Mouse (Mus musculus) heart, postnatal 14 days (tissue): ENCODE measurements around the gene Etfb. TPM values are rescaled to one million over a fixed set of nuclear protein-coding genes. Genes with fewer than 3 reads are reported as not detected.

Source experiments
- DNase-seq, 2 experiments: peaks; one replicate each; pipeline ENCODE4 v3.0.0; 2021 to 2022
- intact Hi-C: fragments of 180-260 bp; cut with DNase I; formaldehyde crosslinking; loops from one replicate; pipeline ENCODE4 v1.15.1; 2025
- microRNA-seq, 2 experiments: library from miRNA; unstranded; fragments of <30 nt; microRNA quantifications; one replicate each; pipeline ENCODE4 v1.2.0; 2021 to 2022
- total RNA-seq, 2 experiments: library from RNA; stranded (reverse); gene quantifications; 2 replicates each; pipeline ENCODE4 v1.2.3; 2021

The Etfb gene
- total RNA-seq, 2 experiments from 2014 or later = 1,151 to 1,177 TPM

DNA sequence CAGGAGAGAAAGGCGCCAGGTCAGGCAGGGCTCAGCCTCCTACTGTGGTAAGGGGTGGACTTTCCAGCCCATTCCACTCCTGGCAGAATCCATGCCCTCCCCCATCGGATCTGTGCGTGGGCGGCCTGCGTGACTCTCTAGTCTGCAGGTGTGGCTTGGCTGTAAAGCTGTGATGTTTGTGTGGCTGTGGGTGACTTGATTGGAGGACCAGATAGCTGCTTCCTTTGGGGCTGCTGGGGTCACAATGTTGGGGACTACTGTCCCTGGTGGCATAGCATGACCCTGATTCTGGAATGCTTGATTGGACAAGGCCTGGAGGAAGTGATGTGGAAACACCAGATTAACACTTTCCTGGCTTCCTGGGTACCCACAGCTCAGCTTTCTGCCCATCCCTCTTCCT is 44.8 kb downstream of the Etfb start:
- intact Hi-C loops = no loop called here
- no peak for DNase-seq

GRCm38 (mm10) chr7:43489631-43490125 is 45.8 kb downstream of the Etfb start, which contains the start of gene Iglon5:
Iglon5 (minus strand) TSS chr7:43490075.
- intact Hi-C loops = no loop called here
- DNase-seq = no peak

DNA sequence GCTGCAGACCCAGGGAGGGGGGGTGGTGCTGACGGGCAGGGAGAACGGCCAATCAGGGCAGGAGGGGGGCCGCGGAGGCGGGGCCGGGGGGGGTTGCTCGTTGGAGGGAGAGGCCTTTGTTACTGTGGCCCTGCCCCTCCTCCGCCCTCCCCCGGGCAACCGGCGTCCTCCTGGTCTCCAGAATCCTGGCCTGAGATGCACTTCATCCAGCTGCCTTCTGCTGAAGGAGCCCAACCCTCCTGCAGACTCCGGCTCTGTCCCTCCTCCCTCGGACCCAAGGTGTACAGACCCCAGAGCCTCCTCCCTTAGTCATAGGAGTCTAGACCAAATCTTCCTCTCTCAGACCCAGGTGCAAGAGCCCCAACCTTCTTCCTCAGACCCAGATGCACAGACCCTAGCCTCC is 46.3 kb downstream of the Etfb start:
- DNase-seq = peak; percentile 28 to 36
- intact Hi-C loops = no loop called here

DNA sequence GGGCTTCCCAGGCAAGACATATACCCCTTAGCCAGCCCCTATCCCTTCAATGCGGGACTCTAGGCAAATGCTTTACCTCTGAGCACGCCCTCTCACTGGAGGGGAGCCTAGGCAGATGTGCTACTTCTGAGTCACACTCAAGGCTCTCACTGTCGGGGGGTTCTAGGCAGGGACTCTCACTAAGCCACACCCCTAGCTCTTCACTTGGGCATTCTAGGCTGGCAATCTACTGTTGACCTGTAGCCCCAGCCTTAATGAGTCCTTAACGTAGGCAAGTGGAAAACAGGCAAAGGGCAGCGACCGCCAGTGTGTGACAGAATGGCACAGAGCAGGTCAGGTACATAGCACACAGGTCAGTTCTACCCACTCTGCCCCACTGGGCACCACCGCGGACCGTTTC is 47.0 kb downstream of the Etfb start:
- intact Hi-C loops = no loop called here
- no peak for DNase-seq

- DNase-seq = peak in 1 of 2 experiments; percentile 39
- intact Hi-C loops = no loop called here
Observed at GRCm38 (mm10) chr7:43495343-43496021, 51.6 kb downstream of the Etfb start.

Small RNA genes lying within 50 kb of the gene (microRNA-seq; reads per million reads assigned to microRNA genes)
- 0.48 to 4.8 reads per million in 2 experiments for gene Mir7051

Other genes starting within 250 kb of the Etfb start
- gene Zfp715, start 130.8 kb upstream of the Etfb start, total RNA-seq = 10 to 100 TPM; 17.3 to 17.6 TPM
- not detected for gene Siglecf, start 92.7 kb upstream of the Etfb start, total RNA-seq
- gene Siglecg, start 35.9 kb upstream of the Etfb start, total RNA-seq = under 1 TPM; 0.27 to 0.31 TPM
- gene Lim2, start 16.4 kb upstream of the Etfb start, total RNA-seq = not detected
- not detected for gene Nkg7, start 7.0 kb upstream of the Etfb start, total RNA-seq
- gene Cldnd2, start 3.3 kb upstream of the Etfb start, total RNA-seq = not detected
- 1 to 10 TPM in 1 of 2 experiments, under 1 TPM in 1; 0.45 to 1.5 TPM for gene Gm45233, start within 50 bp of the Etfb start, total RNA-seq
- gene Vsig10l, start 19.1 kb downstream of the Etfb start, total RNA-seq = 1 to 10 TPM; 2.1 to 3.5 TPM
- under 1 TPM; 0.24 to 0.36 TPM for gene Iglon5, start 46.0 kb downstream of the Etfb start, total RNA-seq
- gene 4931406B18Rik, start 61.9 kb downstream of the Etfb start, total RNA-seq = not detected
- 1 to 10 TPM; 3.7 to 4.1 TPM for gene Cd33, start 100.3 kb downstream of the Etfb start, total RNA-seq
- gene Zfp658, start 118.2 kb downstream of the Etfb start, total RNA-seq = under 1 TPM; 0.98 to 1.00 TPM
- 1 to 10 TPM; 5.8 to 7.3 TPM for gene Zfp719, start 135.5 kb downstream of the Etfb start, total RNA-seq
- gene Zfp819, start 163.1 kb downstream of the Etfb start, total RNA-seq = not detected
- not detected for gene Ceacam18, start 190.6 kb downstream of the Etfb start, total RNA-seq
- 1 to 10 TPM; 1.2 TPM for gene Siglece, start 216.1 kb downstream of the Etfb start, total RNA-seq
- 1 to 10 TPM; 3.9 to 4.0 TPM for gene Ctu1, start 227.9 kb downstream of the Etfb start, total RNA-seq
- not detected for gene Klk14, start 246.3 kb downstream of the Etfb start, total RNA-seq